Mouse (Mus musculus) olfactory bulb, adult 2 months (tissue): ENCODE results near the gene B3galnt1. TPM values are rescaled to one million over a fixed set of nuclear protein-coding genes. Genes with fewer than 3 reads are reported as not detected.
A peak's percentile ranks its signal among the peaks of the same experiment; 100 is the strongest.
"Not testable (repeated sequence)": the region's sequence is repeated elsewhere in the genome, so short reads cannot be mapped to it uniquely, and the experiment has no call there.

Experiments
- H3K27ac ChIP-seq: fragments of 200-500 bp; 2 replicates; pipeline ENCODE4 v1.5.1; 2012; ENCODE audit warnings: low read depth, low read length; ENCODE audit not compliant: insufficient read depth
- H3K4me1 ChIP-seq: fragments of 200-500 bp; 2 replicates; pipeline ENCODE4 v1.6.1; 2012; ENCODE audit warnings: low read length; ENCODE audit not compliant: control insufficient read depth, insufficient read depth
- H3K4me3 ChIP-seq: fragments of 200-500 bp; 2 replicates; pipeline ENCODE4 v1.5.1; 2012; ENCODE audit warnings: mild to moderate bottlenecking, low read depth, low read length, moderate library complexity; ENCODE audit not compliant: insufficient read depth
- CTCF ChIP-seq: fragments of 200-500 bp; IDR thresholded peaks from 2 replicates; pipeline ENCODE4 v1.5.1; 2012; ENCODE audit warnings: low read depth, mild to moderate bottlenecking, low read length, moderate library complexity; ENCODE audit not compliant: insufficient read depth
- POLR2A ChIP-seq: fragments of 200-500 bp; IDR thresholded peaks from 2 replicates; pipeline ENCODE4 v1.6.1; 2012; ENCODE audit warnings: mild to moderate bottlenecking, low read depth, low read length, moderate library complexity; ENCODE audit not compliant: insufficient read depth
- WGBS: fragments of 180-500 bp; shearing (Covaris S2); methylation state at CpG from one replicate; pipeline ENCODE4 v1.1.7; 2018; 5-methylcytosine and 5-hydroxymethylcytosine counted together
- polyA plus RNA-seq: library from polyadenylated mRNA; stranded (reverse); fragments of >200 nt; gene quantifications from 2 replicates; pipeline ENCODE4 v1.2.4, GENCODE M21; 2012; ENCODE audit warnings: low replicate concordance; ENCODE audit not compliant: missing spikeins, insufficient read depth, insufficient read length

The B3galnt1 gene
- polyA plus RNA-seq, 1 experiment, result not detected

DNA sequence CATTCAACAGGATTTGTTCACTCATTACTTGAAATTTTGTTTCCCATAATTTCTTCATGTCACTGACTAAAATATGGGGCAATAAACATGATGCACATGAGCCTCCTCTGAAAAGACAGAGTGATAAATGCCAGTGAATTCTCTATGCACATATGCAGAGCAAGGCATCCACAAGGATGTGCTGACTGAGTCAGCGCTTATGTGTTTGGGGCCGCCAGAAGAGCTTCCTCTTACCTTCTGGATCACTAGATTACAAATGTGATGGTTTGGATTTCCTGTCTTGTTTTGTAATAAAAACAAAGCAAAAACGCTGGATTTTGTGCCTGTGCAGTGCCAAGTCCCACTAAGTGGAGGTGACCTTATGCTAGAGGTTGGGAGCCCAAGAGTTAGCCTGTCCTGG, 22.0 kb downstream of the B3galnt1 start:
- peaks cover 2% of the 10 kb centered on the region for H3K4me1 ChIP-seq
- 84% methylated on average over 3 of the region's 3 CpGs for WGBS
- no peak overlapping the region for H3K27ac ChIP-seq
- H3K4me3 ChIP-seq, result no peak overlapping the region
- no peak for TF ChIP-seq CTCF
- no peak for TF ChIP-seq POLR2A

DNA sequence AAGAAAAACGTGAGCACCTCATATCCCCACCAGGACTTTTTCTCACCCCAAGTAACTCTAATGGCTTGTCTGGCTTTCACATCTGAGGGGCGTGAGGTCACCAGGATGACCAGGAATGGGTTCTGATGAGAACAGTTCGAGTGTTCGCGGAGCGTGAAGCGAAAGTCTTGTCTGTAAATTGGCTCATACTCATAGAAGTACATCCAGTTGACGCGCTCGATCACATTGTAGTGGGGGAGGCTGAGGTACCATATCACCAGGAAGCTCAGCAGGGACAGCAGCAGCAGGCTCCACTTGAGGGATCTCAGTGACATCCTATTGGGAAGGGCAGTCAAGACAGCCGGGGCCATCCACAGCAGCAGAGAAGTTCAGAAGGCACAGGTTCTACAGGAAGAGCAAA, 23.2 kb downstream of the B3galnt1 start:
- no peak overlapping the region for H3K4me3 ChIP-seq
- 96% methylated on average over 11 of the region's 11 CpGs for WGBS
- peaks cover 2% of the 10 kb centered on the region; the same call in 1 of the 2 replicates for H3K4me1 ChIP-seq
- no peak overlapping the region for H3K27ac ChIP-seq
- TF ChIP-seq CTCF (no peak), POLR2A (no peak)

DNA sequence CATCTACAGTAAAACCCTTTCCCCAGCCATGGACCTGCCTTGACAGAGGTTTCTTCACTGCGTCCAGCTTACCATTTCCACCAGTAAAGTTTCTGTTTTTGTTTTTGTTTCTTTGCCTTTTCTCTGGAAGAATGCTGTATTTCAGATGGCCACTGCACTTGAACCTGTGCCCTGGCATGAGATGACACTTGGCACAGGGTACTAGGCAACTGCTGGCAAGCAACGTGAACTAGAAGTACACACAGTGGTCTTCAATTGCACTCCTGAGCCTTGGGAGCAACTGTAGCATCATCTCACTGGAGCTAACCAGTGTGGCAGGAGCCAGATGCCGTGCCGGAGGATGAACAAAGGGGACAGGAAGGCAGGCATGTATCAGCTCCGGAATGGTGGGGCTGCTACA, 26.2 kb downstream of the B3galnt1 start:
- TF ChIP-seq CTCF (no peak), POLR2A (no peak)
- peaks cover 2% of the 10 kb centered on the region; the same call in 1 of the 2 replicates for H3K4me1 ChIP-seq
- no peak overlapping the region for H3K4me3 ChIP-seq
- WGBS, result 58% methylated on average over 5 of the region's 5 CpGs
- no peak overlapping the region for H3K27ac ChIP-seq

DNA sequence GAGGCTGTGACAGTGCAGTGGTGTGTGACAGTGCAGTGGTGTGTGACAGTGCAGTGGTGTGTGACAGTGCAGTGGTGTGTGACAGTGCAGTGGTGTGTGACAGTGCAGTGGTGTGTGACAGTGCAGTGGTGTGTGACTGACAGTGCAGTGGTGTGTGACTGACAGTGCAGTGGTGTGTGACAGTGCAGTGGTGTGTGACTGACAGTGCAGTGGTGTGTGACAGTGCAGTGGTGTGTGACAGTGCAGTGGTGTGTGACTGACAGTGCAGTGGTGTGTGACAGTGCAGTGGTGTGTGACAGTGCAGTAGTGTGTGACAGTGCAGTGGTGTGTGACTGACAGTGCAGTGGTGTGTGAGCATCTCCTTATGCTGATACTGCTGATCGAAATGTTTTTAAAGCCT, 33.2 kb downstream of the B3galnt1 start:
- not testable (repeated sequence) for H3K4me1 ChIP-seq, H3K27ac ChIP-seq, H3K4me3 ChIP-seq
- 100% methylated on average over 1 of the region's 1 CpGs for WGBS

DNA sequence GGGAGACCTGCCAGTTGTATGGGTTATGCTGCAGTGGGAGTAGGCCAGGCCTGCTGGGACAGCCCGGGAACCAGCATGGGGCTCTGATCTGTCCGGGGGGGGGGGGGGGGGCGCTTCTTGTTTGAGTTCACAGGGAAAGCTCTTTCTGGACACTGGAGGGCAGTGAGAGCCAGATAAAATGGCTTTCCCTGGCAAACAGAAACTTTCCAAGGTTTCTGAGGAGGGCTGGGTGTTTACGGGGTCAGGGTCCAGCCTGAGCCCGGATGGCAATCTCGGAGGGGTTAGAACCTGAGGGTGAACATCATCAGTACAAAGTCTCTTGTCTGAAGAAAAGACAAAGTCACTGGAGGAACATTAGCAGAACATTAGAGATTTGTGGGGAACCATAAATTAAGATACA, 35.4 kb downstream of the B3galnt1 start:
- TF ChIP-seq POLR2A (no peak), CTCF (no peak)
- Histone ChIP-seq H3K4me1 (peaks cover 7% of the 10 kb centered on the region), H3K4me3 (no peak overlapping the region), H3K27ac (no peak overlapping the region)
- WGBS, result 79% methylated on average over 6 of the region's 6 CpGs

DNA sequence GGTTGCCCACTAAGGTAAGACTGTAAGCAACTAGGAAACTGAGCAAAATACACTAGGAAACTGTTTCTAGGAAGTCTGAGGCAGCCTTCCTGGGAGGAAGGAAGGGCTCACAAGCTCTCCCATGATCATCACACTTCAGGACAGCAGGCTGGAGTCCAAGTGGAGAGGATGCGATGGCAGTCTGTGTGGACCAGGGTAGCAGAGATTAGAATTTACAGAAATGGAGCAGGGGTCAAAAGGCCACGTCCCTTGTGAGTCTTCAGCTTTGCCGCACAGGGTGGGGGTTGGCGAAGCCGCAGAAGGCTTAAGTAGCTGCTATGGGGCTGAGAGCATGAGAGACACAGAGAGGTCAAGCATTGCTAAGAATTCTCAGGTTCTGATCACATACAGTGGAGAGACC, 37.1 kb downstream of the B3galnt1 start:
- WGBS, result 91% methylated on average over 5 of the region's 5 CpGs

DNA sequence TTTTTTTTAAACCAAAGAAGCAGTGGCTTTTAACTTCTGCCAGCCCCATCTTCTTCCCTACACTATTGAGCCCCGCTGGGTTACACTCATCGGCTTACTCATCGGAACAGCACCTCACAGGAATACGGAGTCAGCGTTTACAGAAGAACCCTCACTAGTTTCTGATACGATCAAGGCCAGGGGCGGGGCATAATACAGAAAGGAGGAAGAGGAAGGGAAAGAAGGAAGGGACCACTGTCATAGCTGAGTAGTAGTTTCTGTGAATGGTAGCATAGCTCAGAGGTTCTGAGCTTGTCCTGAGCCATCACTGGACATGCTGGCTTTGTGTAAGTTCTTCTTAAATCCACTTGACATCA, 38.8 kb downstream of the B3galnt1 start:
- TF ChIP-seq POLR2A (no peak), CTCF (no peak)
- Histone ChIP-seq H3K27ac (peak overlapping the region; percentile 59; the same call in 1 of the 2 replicates), H3K4me3 (no peak overlapping the region), H3K4me1 (peaks cover 18% of the 10 kb centered on the region)
- WGBS, result 53% methylated on average over 7 of the region's 7 CpGs

More for the DNA sequence above, 37.1 kb downstream of the B3galnt1 start:
- Histone ChIP-seq H3K4me1 (peaks cover 11% of the 10 kb centered on the region), H3K27ac (no peak overlapping the region), H3K4me3 (no peak overlapping the region)
- no peak for TF ChIP-seq POLR2A
- TF ChIP-seq CTCF, result no peak

DNA sequence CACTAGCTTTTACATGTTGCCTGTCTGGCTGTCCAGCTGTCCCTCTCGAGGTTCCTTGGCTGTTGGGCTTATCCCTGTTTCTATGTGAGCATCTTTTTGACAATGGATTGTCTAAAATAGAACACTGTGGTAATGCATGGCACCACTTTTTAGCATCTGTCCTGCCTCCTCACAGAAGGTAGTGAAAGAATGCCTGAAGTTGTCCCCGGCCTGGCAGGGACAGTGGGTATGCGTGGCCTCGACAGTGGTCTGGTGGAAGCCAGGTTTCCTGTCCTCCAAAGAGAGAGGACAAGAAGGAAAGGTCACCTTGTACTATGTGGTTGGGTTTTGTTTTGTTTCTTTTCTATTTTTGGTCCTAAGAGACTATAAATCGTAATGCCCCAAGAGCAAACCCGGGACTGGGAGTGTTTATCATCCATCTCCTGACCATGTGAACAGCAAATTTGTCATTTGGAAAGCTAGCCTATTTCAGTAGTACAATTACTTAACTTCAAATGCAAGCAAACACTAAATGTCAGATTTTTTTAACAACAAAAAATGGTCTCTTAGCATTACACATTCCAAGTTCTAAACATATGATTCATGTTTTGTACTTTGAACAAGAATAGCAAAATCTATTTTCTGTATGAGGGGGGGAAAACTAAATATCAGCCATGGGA, 39.3 kb downstream of the B3galnt1 start:
- Histone ChIP-seq H3K4me1 (peaks cover 18% of the 10 kb centered on the region), H3K27ac (peak overlapping the region; percentile 85), H3K4me3 (no peak overlapping the region)
- WGBS, result 75% methylated on average over 6 of the region's 6 CpGs
- TF ChIP-seq POLR2A, result no peak
- TF ChIP-seq CTCF, result no peak

DNA sequence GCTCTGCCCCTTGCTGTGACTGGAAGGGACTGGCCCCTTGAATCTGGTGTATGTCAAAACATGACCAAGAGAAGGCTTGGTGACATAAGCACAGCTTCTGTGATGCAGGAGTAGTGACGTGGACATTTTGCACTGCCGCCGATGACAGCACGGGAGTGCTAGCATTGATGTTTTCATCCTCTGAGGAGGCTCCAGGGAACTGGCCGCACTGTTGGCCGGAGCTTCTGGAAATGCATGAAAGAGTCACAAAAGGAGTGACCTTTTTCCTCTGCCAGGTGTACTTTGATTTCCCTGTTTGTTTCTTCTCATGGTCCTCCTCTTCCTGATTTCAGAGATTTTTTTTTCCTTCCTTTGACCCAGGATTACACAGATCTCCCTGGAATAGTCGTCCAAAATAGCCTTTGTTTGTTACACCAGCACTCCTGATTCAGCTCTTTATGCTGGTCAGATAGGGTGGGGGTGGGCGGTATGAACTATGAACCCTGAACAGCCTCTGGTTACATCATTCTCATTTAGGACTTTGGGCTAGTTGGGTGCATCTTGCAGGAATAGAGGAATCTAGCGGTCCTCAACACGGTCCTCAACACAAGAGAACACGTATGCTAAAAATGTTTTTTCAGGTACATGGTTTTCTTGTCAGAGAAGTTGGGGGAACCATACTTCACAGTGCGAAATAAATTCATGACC, 42.5 kb downstream of the B3galnt1 start:
- TF ChIP-seq POLR2A (no peak), CTCF (no peak)
- Histone ChIP-seq H3K4me1 (peaks cover 18% of the 10 kb centered on the region), H3K27ac (no peak overlapping the region), H3K4me3 (no peak overlapping the region)
- 88% methylated on average over 12 of the region's 12 CpGs for WGBS
